Mouse (Mus musculus): ENCODE data around the gene Acot8. TPM values are rescaled to one million over a fixed set of nuclear protein-coding genes. Genes with fewer than 3 reads are reported as not detected.

The Acot8 gene
- polyA plus RNA-seq, 1 experiment from 2014 or later, result 13.8 TPM

- Histone ChIP-seq H3K9ac (replicated peaks) (no peak overlapping the region), H3K4me3 (replicated peaks) (no peak overlapping the region), H3K9me3 (no peaks in the 10 kb centered on the region), H3K27ac (no peak overlapping the region), H3K36me3 (no peaks in the 10 kb centered on the region), H3K4me1 (replicated peaks) (peaks cover 8% of the 10 kb centered on the region), H3K4me2 (no peak overlapping the region), H3K27me3 (0 out of 2 replicates have a peak, but pooled peaks cover 6% of the 10 kb centered on the region)
- no peak for ATAC-seq (ENCODE audit: insufficient number of reproducible peaks, insufficient read depth, low FRiP score, low TSS enrichment, low read depth)
- 73% methylated on average over 4 of the region's 4 CpGs for WGBS
These were observed 22.8 kb downstream of the Acot8 start for GRCm38 (mm10) chr2:164781876-164782275.

- Histone ChIP-seq H3K4me1 (replicated peaks) (peaks cover 1% of the 10 kb centered on the region; the same call in 1 of the 2 replicates), H3K36me3 (no peaks in the 10 kb centered on the region), H3K4me3 (replicated peaks) (no peak within 1 kb of the TSS), H3K9ac (replicated peaks) (no peak within 1 kb of the TSS), H3K4me2 (no peak within 1 kb of the TSS), H3K27ac (no peak within 1 kb of the TSS), H3K9me3 (no peaks in the 10 kb centered on the region), H3K27me3 (0 out of 2 replicates have a peak, but pooled peaks cover 8% of the 10 kb centered on the region)
- 66% methylated on average over 8 of the region's 8 CpGs for WGBS
- ATAC-seq (ENCODE audit: insufficient number of reproducible peaks, insufficient read depth, low FRiP score, low TSS enrichment, low read depth), result no peak
These were observed 25.1 kb downstream of the Acot8 start, which contains the start of gene Tnnc2 for GRCm38 (mm10) chr2:164779481-164780086. Tnnc2 (minus strand) TSS chr2:164779967.

GRCm38 (mm10) chr2:164778809-164779208 is 25.9 kb downstream of the Acot8 start:
- Histone ChIP-seq H3K4me2 (no peak overlapping the region), H3K9me3 (no peaks in the 10 kb centered on the region), H3K4me1 (replicated peaks) (no peaks in the 10 kb centered on the region), H3K4me3 (replicated peaks) (no peak overlapping the region), H3K36me3 (no peaks in the 10 kb centered on the region), H3K9ac (replicated peaks) (no peak overlapping the region), H3K27ac (no peak overlapping the region), H3K27me3 (0 out of 2 replicates have a peak, but pooled peaks cover 8% of the 10 kb centered on the region)
- no peak for ATAC-seq (ENCODE audit: insufficient number of reproducible peaks, insufficient read depth, low FRiP score, low TSS enrichment, low read depth)
- 82% methylated on average over 7 of the region's 7 CpGs for WGBS

GRCm38 (mm10) chr2:164778015-164778287 is 26.7 kb downstream of the Acot8 start:
- Histone ChIP-seq H3K9me3 (no peaks in the 10 kb centered on the region), H3K36me3 (peaks cover 4% of the 10 kb centered on the region; the same call in 1 of the 2 replicates), H3K4me3 (replicated peaks) (no peak overlapping the region), H3K27ac (no peak overlapping the region), H3K4me1 (replicated peaks) (no peaks in the 10 kb centered on the region), H3K27me3 (0 out of 2 replicates have a peak, but pooled peaks cover 8% of the 10 kb centered on the region), H3K9ac (replicated peaks) (no peak overlapping the region), H3K4me2 (no peak overlapping the region)
- WGBS, result 92% methylated on average over 11 of the region's 11 CpGs
- ATAC-seq (ENCODE audit: insufficient number of reproducible peaks, insufficient read depth, low FRiP score, low TSS enrichment, low read depth), result no peak

- WGBS, result 84% methylated on average over 30 of the region's 30 CpGs
- peaks cover 9% of the 10 kb centered on the region; the same call in 1 of the 2 replicates for H3K36me3 ChIP-seq
- H3K9ac ChIP-seq (replicated peaks), result no peak overlapping the region
- H3K27ac ChIP-seq, result no peak overlapping the region
- no peak overlapping the region for H3K4me2 ChIP-seq
- no peaks in the 10 kb centered on the region for H3K4me1 ChIP-seq (replicated peaks)
- 0 out of 2 replicates have a peak, but pooled peaks cover 8% of the 10 kb centered on the region for H3K27me3 ChIP-seq
- H3K9me3 ChIP-seq, result no peaks in the 10 kb centered on the region
- ATAC-seq (ENCODE audit: insufficient number of reproducible peaks, insufficient read depth, low FRiP score, low TSS enrichment, low read depth), result no peak
- H3K4me3 ChIP-seq (replicated peaks), result no peak overlapping the region
These were observed 27.3 kb downstream of the Acot8 start for GRCm38 (mm10) chr2:164777246-164778014.

GRCm38 (mm10) chr2:164776801-164777200 is 27.9 kb downstream of the Acot8 start:
- ATAC-seq (ENCODE audit: insufficient number of reproducible peaks, insufficient read depth, low FRiP score, low TSS enrichment, low read depth), result no peak
- Histone ChIP-seq H3K4me2 (no peak overlapping the region), H3K9me3 (no peaks in the 10 kb centered on the region), H3K27ac (no peak overlapping the region), H3K27me3 (0 out of 2 replicates have a peak, but pooled peaks cover 6% of the 10 kb centered on the region), H3K4me3 (replicated peaks) (no peak overlapping the region), H3K4me1 (replicated peaks) (peaks cover 6% of the 10 kb centered on the region), H3K9ac (replicated peaks) (no peak overlapping the region), H3K36me3 (peaks cover 15% of the 10 kb centered on the region)
- 67% methylated on average over 17 of the region's 17 CpGs for WGBS

GRCm38 (mm10) chr2:164776130-164776529 is 28.6 kb downstream of the Acot8 start:
- Histone ChIP-seq H3K36me3 (peaks cover 22% of the 10 kb centered on the region), H3K9me3 (no peaks in the 10 kb centered on the region), H3K4me2 (no peak overlapping the region), H3K9ac (replicated peaks) (no peak overlapping the region), H3K4me3 (replicated peaks) (no peak overlapping the region), H3K4me1 (replicated peaks) (peaks cover 12% of the 10 kb centered on the region), H3K27ac (no peak overlapping the region), H3K27me3 (0 out of 2 replicates have a peak, but pooled peaks cover 5% of the 10 kb centered on the region)
- ATAC-seq (ENCODE audit: insufficient number of reproducible peaks, insufficient read depth, low FRiP score, low TSS enrichment, low read depth), result no peak
- 90% methylated on average over 6 of the region's 6 CpGs for WGBS

GRCm38 (mm10) chr2:164773989-164774364 is 30.7 kb downstream of the Acot8 start:
- WGBS, result 88% methylated on average over 5 of the region's 5 CpGs
- H3K27me3 ChIP-seq, result 0 out of 2 replicates have a peak, but pooled peaks cover 5% of the 10 kb centered on the region
- no peak overlapping the region for H3K27ac ChIP-seq

GRCm38 (mm10) chr2:164773229-164773988 is 31.3 kb downstream of the Acot8 start:
- no peak overlapping the region for H3K4me2 ChIP-seq
- peaks cover 23% of the 10 kb centered on the region for H3K4me1 ChIP-seq (replicated peaks)
- no peak overlapping the region for H3K9ac ChIP-seq (replicated peaks)
- ATAC-seq (ENCODE audit: insufficient number of reproducible peaks, insufficient read depth, low FRiP score, low TSS enrichment, low read depth), result no peak
- 0 out of 2 replicates have a peak, but pooled peaks cover 5% of the 10 kb centered on the region for H3K27me3 ChIP-seq
- WGBS, result 78% methylated on average over 14 of the region's 14 CpGs
- H3K4me3 ChIP-seq (replicated peaks), result no peak overlapping the region
- H3K9me3 ChIP-seq, result no peaks in the 10 kb centered on the region
- H3K27ac ChIP-seq, result 0 out of 2 replicates have a peak overlapping the region, but pooled peaks have one; percentile 7
- H3K36me3 ChIP-seq, result peaks cover 25% of the 10 kb centered on the region

More at GRCm38 (mm10) chr2:164773989-164774364, 30.7 kb downstream of the Acot8 start:
- H3K4me2 ChIP-seq, result no peak overlapping the region
- H3K4me3 ChIP-seq (replicated peaks), result no peak overlapping the region
- peaks cover 23% of the 10 kb centered on the region for H3K4me1 ChIP-seq (replicated peaks)
- no peak for ATAC-seq (ENCODE audit: insufficient number of reproducible peaks, insufficient read depth, low FRiP score, low TSS enrichment, low read depth)
- no peak overlapping the region for H3K9ac ChIP-seq (replicated peaks)
- H3K36me3 ChIP-seq, result peaks cover 24% of the 10 kb centered on the region
- H3K9me3 ChIP-seq, result no peaks in the 10 kb centered on the region

- 86% methylated on average over 8 of the region's 8 CpGs for WGBS
- Histone ChIP-seq H3K9me3 (no peaks in the 10 kb centered on the region), H3K4me3 (replicated peaks) (peak overlapping the region; percentile 87), H3K9ac (replicated peaks) (peak overlapping the region; percentile 86), H3K36me3 (peaks cover 48% of the 10 kb centered on the region), H3K27ac (no peak overlapping the region), H3K27me3 (no peaks in the 10 kb centered on the region), H3K4me1 (replicated peaks) (peaks cover 23% of the 10 kb centered on the region), H3K4me2 (peak overlapping the region; percentile 85)
- ATAC-seq (ENCODE audit: insufficient number of reproducible peaks, insufficient read depth, low FRiP score, low TSS enrichment, low read depth), result no peak
These were observed 33.6 kb downstream of the Acot8 start for GRCm38 (mm10) chr2:164771123-164771522.

- Histone ChIP-seq H3K9ac (replicated peaks) (peak overlapping the region; percentile 86), H3K4me1 (replicated peaks) (peaks cover 23% of the 10 kb centered on the region), H3K27me3 (no peaks in the 10 kb centered on the region), H3K4me3 (replicated peaks) (peak overlapping the region; percentile 87), H3K36me3 (peaks cover 56% of the 10 kb centered on the region), H3K27ac (0 out of 2 replicates have a peak overlapping the region, but pooled peaks have one; percentile 74), H3K4me2 (peak overlapping the region; percentile 85), H3K9me3 (no peaks in the 10 kb centered on the region)
- no peak for ATAC-seq (ENCODE audit: insufficient number of reproducible peaks, insufficient read depth, low FRiP score, low TSS enrichment, low read depth)
- 3% methylated on average over 15 of the region's 15 CpGs for WGBS
These were observed 34.4 kb downstream of the Acot8 start for GRCm38 (mm10) chr2:164770279-164770678.
